Mouse (Mus musculus): Measurements from ENCODE around the gene Timm13.

GRCm38 (mm10) chr10:80913364-80914011, 12.7 kb upstream of the Timm13 start:
- TF ChIP-seq CTCF (IDR thresholded peaks at IDR 0.05; ENCODE audit: insufficient read depth, low read depth, low read length) (no peak), POLR2A (IDR thresholded peaks at IDR 0.05; ENCODE audit: insufficient read depth, low read depth, low read length) (no peak)

Data from olfactory bulb, adult 2 months (tissue).